Mouse (Mus musculus): ENCODE measurements around the gene Pgc.

Pgc gene

GRCm38 (mm10) chr17:47749626-47750025 lies 23.0 kb downstream of the Pgc start:
- in situ Hi-C loops (cut with MseI, MboI), result no loop called here

DNA sequence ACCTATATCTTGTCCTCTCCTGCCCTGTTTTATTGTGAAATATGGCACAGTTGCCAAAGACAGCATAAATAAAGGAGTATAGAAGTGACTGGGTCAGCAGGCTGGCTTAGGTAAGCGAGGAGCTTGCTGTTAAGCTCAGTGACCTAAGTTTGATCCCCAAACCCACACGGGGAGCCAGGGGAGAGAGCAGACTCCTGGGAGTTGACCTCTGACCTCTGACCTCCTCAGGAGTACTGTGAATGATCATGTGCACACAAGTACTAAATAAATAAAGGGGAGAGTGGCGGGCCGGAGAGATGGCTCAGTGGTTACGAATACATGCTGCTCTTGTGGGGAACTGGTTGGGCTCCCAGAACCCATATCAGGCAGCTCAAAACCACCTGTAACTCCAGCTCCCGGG lies 23.5 kb downstream of the Pgc start:
- in situ Hi-C loops (cut with MseI, MboI), result no loop called here

DNA sequence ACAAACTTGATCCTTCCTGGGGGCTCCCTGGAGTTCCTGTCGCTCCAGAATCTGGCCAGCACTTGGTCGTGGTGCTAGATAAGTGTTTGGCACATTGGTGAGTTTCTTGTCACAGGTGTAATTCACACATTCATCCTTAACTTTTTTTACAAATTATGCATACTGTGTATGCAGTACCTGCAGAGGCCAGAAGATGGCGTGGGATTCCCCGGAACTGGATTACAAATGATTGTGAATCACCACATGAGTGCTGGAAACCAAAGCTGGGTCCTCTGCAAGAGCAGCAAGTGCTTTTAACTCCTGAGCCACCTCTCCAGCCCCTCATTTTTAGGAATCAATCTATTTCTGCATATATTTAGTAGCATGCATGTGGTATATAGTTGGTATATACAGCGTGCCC lies 25.2 kb downstream of the Pgc start:
- in situ Hi-C loops (cut with MseI, MboI), result no loop called here

GRCm38 (mm10) chr17:47753130-47753775 lies 26.6 kb downstream of the Pgc start:
- in situ Hi-C loops (cut with MseI, MboI), result no loop called here

DNA sequence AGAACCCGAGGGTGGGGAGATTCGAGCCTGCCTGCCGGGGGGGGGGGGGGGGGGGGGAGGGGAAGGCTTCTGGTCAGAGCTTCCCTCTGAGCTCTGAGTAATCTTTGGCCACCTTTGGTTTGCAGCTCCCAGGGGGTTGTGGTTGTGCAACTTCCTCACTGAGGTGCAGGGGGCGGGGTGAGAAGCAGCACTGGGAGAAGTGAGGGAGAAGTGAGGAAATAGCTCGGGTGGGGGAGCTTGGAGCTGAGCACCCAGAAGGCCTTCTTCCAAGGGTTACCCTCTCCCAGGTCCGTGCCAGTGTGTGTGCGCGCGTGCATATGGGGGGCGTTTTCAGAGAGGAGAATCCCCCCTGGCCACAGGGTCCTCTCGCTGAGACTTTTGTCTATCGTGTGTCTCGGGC lies 27.6 kb downstream of the Pgc start:
- in situ Hi-C loops (cut with MseI, MboI), result no loop called here

DNA sequence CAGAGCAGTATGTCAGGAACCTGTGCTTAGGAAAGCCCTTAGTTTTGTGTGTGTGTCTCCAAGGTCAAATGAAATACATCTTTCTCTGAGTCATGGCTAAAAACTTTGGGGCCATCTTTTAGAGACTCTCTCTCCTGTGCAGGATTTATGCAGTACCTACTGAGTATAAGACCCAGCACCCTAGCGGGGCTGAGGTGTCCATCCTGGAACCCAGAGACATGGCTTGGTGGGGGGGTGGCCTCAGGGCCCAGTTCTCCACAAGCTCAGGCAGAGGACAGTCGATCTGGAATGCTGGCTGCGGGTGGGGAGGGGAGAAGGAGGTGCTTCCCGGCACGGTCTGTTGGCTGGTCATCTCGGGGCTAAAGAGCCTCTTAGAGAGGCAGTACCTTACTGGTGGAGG lies 29.7 kb downstream of the Pgc start:
- in situ Hi-C loops (cut with MseI, MboI), result no loop called here

DNA sequence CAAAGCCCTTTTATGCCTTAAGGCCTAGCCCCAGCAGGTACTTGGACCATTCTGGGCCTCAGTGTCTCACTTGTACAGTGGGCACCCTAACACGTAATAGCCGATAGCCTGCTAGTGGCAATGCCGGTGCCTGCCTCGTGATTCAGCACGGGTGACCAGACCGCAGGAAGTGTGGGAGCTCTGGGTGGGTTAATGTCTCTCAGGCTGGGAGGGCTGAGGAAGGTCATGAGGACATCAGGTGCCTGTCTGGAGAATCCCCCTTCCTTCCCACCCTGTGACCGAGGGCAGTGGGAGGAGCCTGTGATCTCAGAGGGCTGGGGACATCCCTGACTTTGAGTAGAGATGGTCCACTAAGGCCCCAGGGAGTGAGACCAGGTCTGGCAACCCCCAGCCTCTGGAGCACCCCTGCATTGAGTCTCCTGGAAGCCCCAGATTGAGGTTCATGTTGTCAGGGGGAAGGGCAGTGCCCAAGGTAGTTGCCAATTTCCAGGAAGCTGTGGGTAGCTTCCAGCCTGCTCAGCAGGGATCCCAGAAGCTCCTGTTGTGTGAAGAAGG lies 30.5 kb downstream of the Pgc start:
- in situ Hi-C loops (cut with MseI, MboI), result no loop called here

DNA sequence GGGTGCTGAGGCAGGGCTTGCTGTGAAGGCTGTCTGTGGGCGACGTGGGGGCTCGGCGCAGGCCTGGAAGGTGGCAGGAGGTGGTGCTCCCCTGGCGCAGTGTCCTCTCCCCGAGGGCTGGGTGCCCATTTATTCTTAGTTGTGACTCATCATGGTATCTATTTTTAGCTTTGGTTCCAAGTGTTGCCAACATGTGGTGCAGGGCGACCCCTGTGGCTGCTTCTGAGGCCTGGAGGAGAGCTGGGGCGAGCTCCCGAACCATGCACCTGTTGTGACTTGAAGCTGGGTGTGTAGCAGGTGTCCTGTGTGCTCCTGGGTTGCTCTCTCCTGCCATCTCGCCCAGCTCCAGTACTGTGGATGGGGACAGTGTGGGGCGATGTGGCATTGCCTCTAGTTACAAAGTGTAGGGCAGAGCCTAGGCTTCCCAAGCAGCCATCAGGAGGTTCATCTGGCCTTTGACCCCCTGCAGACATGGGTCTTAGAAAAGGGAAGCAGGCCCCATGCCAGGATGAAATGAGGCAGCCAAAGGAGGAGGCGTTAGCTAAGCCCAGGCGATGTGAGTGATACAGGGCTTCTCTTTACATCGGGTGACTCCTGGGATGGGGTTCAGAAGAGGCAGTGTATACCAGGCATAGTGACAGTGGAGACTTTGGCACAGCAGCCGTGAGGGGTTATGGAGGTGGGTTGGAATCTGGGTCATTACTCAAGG lies 33.2 kb downstream of the Pgc start:
- in situ Hi-C loops (cut with MseI, MboI), result no loop called here

- in situ Hi-C loops (cut with MseI, MboI), result no loop called here
Measured at GRCm38 (mm10) chr17:47762028-47762427, 35.4 kb downstream of the Pgc start.

GRCm38 (mm10) chr17:47762518-47763340 lies 36.1 kb downstream of the Pgc start:
- in situ Hi-C loops (cut with MseI, MboI), result no loop called here

- in situ Hi-C loops (cut with MseI, MboI), result no loop called here
Measured at GRCm38 (mm10) chr17:47765986-47766385, 39.3 kb downstream of the Pgc start.

DNA sequence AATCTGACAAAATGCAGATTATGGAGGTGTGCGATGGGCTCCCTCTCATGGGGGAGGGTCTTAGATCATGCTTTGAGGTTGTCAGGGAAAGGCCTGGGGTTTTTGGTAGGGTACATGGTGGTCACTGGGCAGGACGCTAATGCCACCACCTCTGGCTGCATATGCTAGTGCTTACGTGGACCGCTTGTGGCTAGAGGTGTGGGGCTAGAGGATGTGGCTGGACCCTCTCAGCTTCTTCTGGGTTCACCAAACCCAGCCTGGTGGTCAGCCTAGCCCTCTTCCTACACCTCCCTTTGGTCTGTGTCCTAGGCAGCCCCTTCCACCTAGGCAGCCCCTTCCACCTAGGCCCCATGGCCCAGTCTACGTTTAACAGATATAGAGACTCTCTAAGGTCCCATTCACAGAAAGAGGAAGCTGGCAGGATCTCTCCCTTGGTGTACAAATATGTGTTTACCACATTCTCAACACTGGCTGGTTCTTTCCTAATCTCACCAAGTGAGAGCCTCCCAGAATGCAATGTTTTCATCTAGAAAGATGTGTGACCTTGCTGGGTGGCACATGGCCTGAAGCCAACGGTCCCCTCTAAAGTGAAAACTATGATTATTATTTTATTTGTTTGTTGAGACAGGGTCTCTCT lies 39.9 kb downstream of the Pgc start:
- in situ Hi-C loops (cut with MseI, MboI), result no loop called here

- in situ Hi-C loops (cut with MseI, MboI), result no loop called here
Measured at GRCm38 (mm10) chr17:47767081-47767455, 40.4 kb downstream of the Pgc start.

DNA sequence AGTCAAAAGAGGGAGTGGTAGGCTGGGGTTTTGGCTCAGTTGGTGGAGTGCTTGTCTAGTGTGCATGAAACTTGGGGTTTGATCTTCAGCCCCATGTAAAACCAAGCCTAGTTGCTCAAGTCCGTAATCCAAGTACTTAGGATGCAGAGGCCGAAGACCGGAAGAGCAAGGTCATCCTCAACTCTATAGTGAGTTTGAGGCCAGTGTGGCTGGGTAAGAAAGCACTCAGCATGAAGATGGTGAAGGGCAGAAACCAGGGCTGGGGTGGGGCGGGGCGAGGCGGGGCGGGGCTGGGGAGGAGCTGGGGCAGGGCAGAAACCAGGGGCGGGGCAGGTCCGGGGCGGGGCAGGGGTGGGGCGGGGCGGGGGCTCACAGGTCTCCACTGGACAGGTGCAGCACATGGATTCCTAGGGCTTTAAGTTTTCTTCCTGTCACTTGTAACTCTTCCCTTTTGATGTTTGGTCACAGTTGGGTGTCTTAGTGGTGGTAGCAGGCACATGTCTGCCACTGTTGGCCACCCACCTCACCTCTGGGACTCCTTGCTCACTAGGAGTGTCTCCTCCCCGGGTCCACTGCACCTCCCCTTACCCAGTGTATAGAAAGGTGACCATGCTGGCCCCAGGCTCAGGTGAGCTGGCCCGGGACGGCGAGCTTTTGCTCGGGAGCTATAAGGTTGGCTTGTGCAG lies 41.0 kb downstream of the Pgc start:
- in situ Hi-C loops (cut with MseI, MboI), result no loop called here

GRCm38 (mm10) chr17:47768707-47769276 lies 42.1 kb downstream of the Pgc start:
- in situ Hi-C loops (cut with MseI, MboI), result no loop called here

- in situ Hi-C loops (cut with MseI, MboI), result no loop called here
Measured at GRCm38 (mm10) chr17:47769389-47770299, 43.0 kb downstream of the Pgc start.

- in situ Hi-C loops (cut with MseI, MboI), result no loop called here
Measured at GRCm38 (mm10) chr17:47773604-47774003, 47.0 kb downstream of the Pgc start.

DNA sequence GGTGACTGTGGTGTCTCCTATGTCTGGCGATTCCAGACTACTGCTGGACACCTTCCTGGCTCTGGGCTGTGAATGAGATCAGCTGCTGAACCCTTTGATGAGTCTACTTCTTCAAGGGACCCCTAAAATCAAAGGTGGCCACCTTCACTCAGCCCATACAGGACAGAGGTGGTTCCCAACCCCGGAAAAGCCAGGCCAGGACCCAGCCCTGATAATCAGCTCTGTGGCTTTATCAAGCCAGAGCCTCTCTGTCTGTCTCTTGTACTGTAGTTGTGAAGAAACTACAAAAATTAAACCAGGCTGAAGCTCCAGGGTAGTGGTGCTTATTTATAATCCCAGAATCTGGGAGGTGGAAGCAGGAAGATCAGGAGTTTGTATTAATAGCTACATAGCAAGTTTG lies 50.5 kb downstream of the Pgc start:
- in situ Hi-C loops (cut with MseI, MboI), result no loop called here

GRCm38 (mm10) chr17:47780470-47780869 lies 53.8 kb downstream of the Pgc start:
- in situ Hi-C loops (cut with MseI, MboI), result no loop called here

DNA sequence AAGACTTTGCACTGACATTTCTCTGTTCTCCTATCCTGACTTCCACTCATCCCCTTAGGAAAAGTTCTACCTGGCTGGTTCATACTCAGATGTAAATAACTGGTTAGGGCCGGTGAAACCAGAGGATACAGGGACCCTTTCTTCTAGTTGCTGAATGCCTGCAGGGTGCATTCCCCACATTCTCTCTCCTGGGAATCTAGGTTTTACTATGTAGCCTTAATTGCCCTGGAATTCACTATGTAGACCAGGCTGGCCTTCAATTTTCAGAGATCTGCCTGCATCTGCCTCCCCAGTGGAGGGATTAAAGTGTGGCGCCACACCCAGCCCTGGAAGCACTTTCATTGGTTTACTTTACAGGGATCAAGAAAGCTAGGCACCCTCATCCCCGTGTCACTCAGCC lies 55.8 kb downstream of the Pgc start:
- in situ Hi-C loops (cut with MseI, MboI), result no loop called here
